Mouse (Mus musculus): ENCODE results near the gene Ap3m1. TPM values are rescaled to one million over a fixed set of nuclear protein-coding genes. Genes with fewer than 3 reads are reported as not detected.
A peak's percentile ranks its signal among the peaks of the same experiment; 100 is the strongest.

The Ap3m1 gene
- polyA plus RNA-seq, 1 experiment from 2014 or later = 43.4 TPM

- no peaks in the 10 kb centered on the region for H3K9me3 ChIP-seq (replicated peaks)
- no peak overlapping the region for H3K27ac ChIP-seq
- no peaks in the 10 kb centered on the region for H3K27me3 ChIP-seq (replicated peaks)
- peak; percentile 74 for ATAC-seq
- no peak overlapping the region for H3K4me3 ChIP-seq
- peaks cover 44% of the 10 kb centered on the region for H3K36me3 ChIP-seq
- H3K4me2 ChIP-seq = no peak overlapping the region
- 21% methylated on average over 2 of the region's 2 CpGs for WGBS (ENCODE audit: insufficient replicate concordance)
- H3K4me1 ChIP-seq = peaks cover 28% of the 10 kb centered on the region
- no peak overlapping the region for H3K9ac ChIP-seq
Measured at GRCm38 (mm10) chr14:20995497-20995896, 56.8 kb downstream of the Ap3m1 start.

- Histone ChIP-seq H3K9me3 (replicated peaks) (no peaks in the 10 kb centered on the region), H3K36me3 (peaks cover 40% of the 10 kb centered on the region), H3K4me2 (no peak overlapping the region), H3K27ac (no peak overlapping the region), H3K4me3 (no peak overlapping the region), H3K9ac (no peak overlapping the region), H3K4me1 (peaks cover 28% of the 10 kb centered on the region), H3K27me3 (replicated peaks) (no peaks in the 10 kb centered on the region)
- WGBS (ENCODE audit: insufficient replicate concordance) = 66% methylated on average over 3 of the region's 3 CpGs
- ATAC-seq = no peak
Measured at GRCm38 (mm10) chr14:20994475-20994874, 57.8 kb downstream of the Ap3m1 start.

DNA sequence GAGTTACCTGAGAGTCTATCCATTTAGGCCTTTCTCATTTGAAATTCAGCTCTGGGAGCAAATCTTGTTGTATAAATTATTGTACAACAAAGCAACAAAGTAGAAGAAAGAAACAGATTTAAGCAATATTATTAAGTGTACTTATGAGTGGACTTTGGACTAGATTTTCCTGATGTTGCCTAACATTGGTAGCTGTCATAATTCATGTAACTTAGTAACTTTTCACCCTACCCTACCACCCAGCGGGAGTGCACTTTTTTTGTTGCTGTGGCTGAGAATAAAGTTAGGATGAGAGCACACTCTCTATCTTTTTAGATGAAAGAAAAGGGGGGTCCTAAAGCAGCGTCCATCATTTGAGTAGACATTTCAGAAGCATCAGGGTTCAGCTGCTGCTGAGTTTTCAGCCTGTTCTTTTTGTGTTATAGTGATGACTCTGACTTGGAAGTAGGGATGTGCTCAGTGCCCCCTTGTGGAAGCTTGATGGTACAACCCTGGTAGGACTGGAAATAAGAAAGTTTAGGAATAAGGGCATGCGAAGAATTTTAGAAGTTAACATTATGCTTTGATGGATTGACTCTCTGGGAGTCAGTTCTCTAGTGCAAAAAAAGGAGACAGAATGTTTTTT, 59.1 kb downstream of the Ap3m1 start:
- Histone ChIP-seq H3K9ac (no peak overlapping the region), H3K4me1 (peaks cover 28% of the 10 kb centered on the region), H3K4me2 (no peak overlapping the region), H3K27me3 (replicated peaks) (no peaks in the 10 kb centered on the region), H3K27ac (no peak overlapping the region), H3K4me3 (no peak overlapping the region), H3K36me3 (peaks cover 34% of the 10 kb centered on the region), H3K9me3 (replicated peaks) (no peaks in the 10 kb centered on the region)
- ATAC-seq = no peak
- 51% methylated on average over 3 of the region's 3 CpGs for WGBS (ENCODE audit: insufficient replicate concordance)

DNA sequence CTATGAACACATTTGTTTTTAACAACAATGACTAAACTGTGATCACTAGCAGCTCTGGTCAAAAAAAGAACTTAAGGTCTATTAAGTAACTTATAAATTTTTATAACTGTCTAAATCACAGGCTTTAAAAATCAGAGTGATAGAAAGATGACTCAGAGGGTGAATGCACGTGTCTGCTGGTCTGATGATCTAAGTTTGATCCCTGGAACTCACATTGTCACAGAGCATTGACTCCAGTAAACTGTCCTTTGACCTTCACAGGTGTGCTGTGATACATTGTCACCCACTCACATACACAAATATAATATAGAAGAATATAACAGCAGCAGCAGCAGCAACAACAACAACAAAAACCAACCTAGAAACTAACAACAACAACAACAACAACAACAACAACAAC, 60.8 kb downstream of the Ap3m1 start:
- no peaks in the 10 kb centered on the region for H3K27me3 ChIP-seq (replicated peaks)
- no peak overlapping the region for H3K4me2 ChIP-seq
- no peaks in the 10 kb centered on the region for H3K9me3 ChIP-seq (replicated peaks)
- no peak overlapping the region for H3K9ac ChIP-seq
- H3K36me3 ChIP-seq = peaks cover 41% of the 10 kb centered on the region
- WGBS (ENCODE audit: insufficient replicate concordance) = 83% methylated on average over 1 of the region's 1 CpGs
- peaks cover 26% of the 10 kb centered on the region for H3K4me1 ChIP-seq
- H3K4me3 ChIP-seq = no peak overlapping the region
- ATAC-seq = no peak
- H3K27ac ChIP-seq = no peak overlapping the region

GRCm38 (mm10) chr14:20985482-20985881, 66.8 kb downstream of the Ap3m1 start:
- no peak overlapping the region for H3K4me3 ChIP-seq
- no peaks in the 10 kb centered on the region for H3K27me3 ChIP-seq (replicated peaks)
- WGBS (ENCODE audit: insufficient replicate concordance) = 43% methylated on average over 3 of the region's 3 CpGs
- no peak overlapping the region for H3K4me2 ChIP-seq
- H3K9me3 ChIP-seq (replicated peaks) = no peaks in the 10 kb centered on the region
- H3K27ac ChIP-seq = no peak overlapping the region
- H3K4me1 ChIP-seq = no peaks in the 10 kb centered on the region
- no peak for ATAC-seq
- no peak overlapping the region for H3K9ac ChIP-seq
- H3K36me3 ChIP-seq = peaks cover 49% of the 10 kb centered on the region

- no peaks in the 10 kb centered on the region for H3K9me3 ChIP-seq (replicated peaks)
- H3K27ac ChIP-seq = no peak overlapping the region
- H3K4me3 ChIP-seq = no peak overlapping the region
- no peak overlapping the region for H3K9ac ChIP-seq
- H3K36me3 ChIP-seq = peaks cover 49% of the 10 kb centered on the region
- H3K4me2 ChIP-seq = no peak overlapping the region
- H3K4me1 ChIP-seq = no peaks in the 10 kb centered on the region
- WGBS (ENCODE audit: insufficient replicate concordance) = 76% methylated on average over 2 of the region's 2 CpGs
- no peak for ATAC-seq
- no peaks in the 10 kb centered on the region for H3K27me3 ChIP-seq (replicated peaks)
Measured at GRCm38 (mm10) chr14:20983832-20984231, 68.5 kb downstream of the Ap3m1 start.

Other genes starting within 250 kb of the Ap3m1 start
- 0.49 TPM in 2 replicates for gene Plau, start 215.8 kb downstream of the Ap3m1 start, polyA plus RNA-seq (2016; fragmentation: Nextera tagmentation; extraction: Ambion mirVana)
- 36.0 and 37.7 TPM in 2 replicates for gene Vcl, start 123.1 kb downstream of the Ap3m1 start, polyA plus RNA-seq (2016; fragmentation: Nextera tagmentation; extraction: Ambion mirVana)
- 195 and 206 TPM in 2 replicates for gene Adk, start 66 bp upstream of the Ap3m1 start, polyA plus RNA-seq (2016; fragmentation: Nextera tagmentation; extraction: Ambion mirVana)

All from liver, embryonic 12.5 days (tissue).